Mouse (Mus musculus): ENCODE data around the gene Map3k11.

DNA sequence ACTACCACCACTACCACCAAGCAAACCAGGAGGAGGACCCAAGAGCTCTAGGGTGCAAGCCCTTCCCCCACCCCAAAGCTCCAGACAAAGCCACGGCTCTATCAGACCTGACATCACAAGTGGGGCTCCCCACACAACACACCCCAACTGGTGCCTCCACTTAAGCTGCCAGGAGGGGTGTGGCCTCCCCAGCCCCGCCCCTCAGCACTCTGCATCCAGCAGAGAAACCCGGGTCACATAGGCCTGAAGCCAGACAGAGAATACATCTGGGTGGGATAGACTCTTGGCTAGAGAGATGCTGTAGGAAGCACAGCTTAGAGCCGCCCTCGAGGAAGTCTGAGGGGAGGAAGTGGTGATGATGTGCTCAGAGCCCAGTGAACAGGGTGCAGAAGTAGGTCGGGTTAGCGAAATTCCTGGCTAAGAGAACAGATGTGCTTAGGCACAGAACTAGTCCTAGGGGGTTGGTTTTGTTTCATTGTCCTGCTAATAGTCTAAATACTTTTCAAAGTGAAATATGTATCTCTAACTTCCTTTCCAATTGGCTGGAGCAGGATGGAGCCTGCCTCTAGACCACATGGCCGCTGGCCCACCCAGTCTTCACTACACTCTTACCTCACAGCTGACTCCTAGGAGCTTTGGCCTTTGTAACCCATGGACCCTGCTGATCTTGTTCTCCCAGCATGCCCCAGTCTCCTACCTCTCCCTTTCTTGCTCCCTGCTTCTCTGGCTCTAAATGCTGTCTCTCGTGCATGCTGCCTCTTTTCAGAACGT is 16.4 kb downstream of the Map3k11 start:
- TF ChIP-seq CTCF (IDR thresholded peaks at IDR 0.05), result no peak
- no peak for TF ChIP-seq EP300 (IDR thresholded peaks at IDR 0.05)

Data from lung, postnatal 0 days (tissue).